Mouse (Mus musculus) adrenal gland, postnatal 25 days (tissue): ENCODE results near the gene Atxn2. TPM values are rescaled to one million over a fixed set of nuclear protein-coding genes. Genes with fewer than 3 reads are reported as not detected.
"Not testable (repeated sequence)": the region's sequence is repeated elsewhere in the genome, so short reads cannot be mapped to it uniquely, and the experiment has no call there.

ENCODE experiments used
- DNase-seq: peaks from one replicate; pipeline ENCODE4 v3.0.0; 2021; ENCODE audit warnings: mixed read lengths
- total RNA-seq: library from RNA; stranded (reverse); gene quantifications from 2 replicates; pipeline ENCODE4 v1.2.3, GENCODE M21; 2021

Atxn2 gene
- total RNA-seq, 1 experiment from 2014 or later = 172 TPM

GRCm38 (mm10) chr5:121835949-121836691 is 125.0 kb downstream of the Atxn2 start:
- DNase-seq = no peak

- peak; percentile 90 for DNase-seq
Measured at GRCm38 (mm10) chr5:121836692-121837415, 125.7 kb downstream of the Atxn2 start.

GRCm38 (mm10) chr5:121837441-121838340 is 126.6 kb downstream of the Atxn2 start, which contains the start of gene Sh2b3:
Gene Sh2b3, minus strand, starts transcription at chr5:121837646.
- DNase-seq = no peak

DNA sequence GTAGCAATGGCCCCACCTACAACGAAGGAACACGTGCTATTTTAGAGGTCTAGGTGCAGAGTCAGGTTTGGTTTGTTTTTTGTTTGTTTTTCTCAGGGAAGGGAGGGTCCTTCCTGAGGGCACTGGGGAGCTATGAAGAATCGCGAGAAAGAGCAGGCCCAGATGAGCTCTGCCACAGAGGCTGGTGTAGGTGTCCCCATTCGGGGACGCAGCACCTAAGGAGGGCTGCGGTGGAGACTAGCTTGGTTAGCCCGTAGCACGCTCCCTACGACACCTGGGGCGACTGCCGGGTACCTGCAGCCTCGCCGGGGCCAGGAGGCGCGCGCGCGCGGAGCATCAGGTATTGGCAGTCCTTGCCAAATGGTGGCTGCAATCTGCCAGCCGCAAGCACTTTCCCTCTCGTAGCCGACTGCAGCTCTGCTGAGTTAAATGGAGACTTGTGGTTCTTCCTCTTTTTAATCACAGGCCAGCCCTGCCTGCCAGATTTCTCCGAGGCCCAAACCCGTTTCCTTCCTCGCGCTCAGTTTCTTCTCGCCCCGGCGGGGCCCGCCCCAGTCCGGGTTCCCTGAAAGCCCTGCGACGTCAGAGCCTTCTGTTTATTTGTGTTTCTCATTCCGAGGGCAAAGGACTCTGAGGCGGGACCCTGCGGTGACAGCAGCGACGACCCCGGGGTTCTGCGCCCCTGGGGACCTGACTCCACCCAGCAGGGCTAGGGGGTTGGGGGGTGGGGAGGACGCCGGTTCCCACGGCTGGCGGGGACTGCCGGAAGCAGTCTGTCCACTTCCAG is 127.4 kb downstream of the Atxn2 start:
- DNase-seq = peak; percentile 37

- DNase-seq = no peak
Measured at GRCm38 (mm10) chr5:121839128-121839473, 128.0 kb downstream of the Atxn2 start.

DNA sequence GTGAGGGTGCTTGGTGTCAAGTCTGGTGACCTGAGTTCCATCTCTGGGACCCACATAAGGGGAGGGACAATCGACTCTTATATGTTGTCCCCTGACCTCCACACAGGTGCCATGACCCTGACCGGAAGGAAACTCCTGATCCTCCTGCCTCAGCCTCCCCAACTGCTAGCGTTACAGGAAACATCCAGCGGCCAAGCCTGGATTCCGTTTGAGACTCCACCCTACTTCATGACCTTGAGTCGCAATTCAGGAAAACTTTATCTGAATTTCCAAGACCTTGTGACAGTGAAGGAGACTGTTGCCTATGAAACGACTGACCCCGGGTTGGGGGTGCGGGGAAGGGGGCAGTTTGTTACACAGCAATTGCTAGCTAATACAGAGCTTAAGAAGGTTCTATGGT is 130.4 kb downstream of the Atxn2 start:
- DNase-seq = no peak

DNA sequence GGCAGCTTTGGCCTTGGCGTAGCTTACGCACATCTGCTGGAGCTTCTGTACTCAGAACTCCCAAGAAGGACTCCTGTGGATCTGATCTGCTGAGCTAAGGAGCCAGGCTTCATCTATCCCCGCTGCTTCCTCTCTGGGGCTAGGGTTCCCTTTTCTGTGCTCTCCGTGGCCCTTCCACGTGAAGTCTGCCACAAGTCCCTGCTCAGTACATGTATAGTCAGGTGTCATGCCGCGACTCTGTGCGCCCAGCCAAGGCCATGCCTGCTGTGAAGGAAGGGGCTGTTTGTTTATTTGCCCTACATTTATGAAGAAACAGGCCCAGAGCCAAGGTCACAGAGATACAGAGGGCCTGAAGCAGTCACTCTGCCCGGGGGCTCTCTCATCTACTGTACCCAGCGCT is 130.8 kb downstream of the Atxn2 start:
- no peak for DNase-seq

- peak; percentile 88 for DNase-seq
Measured at GRCm38 (mm10) chr5:121842665-121843118, 131.6 kb downstream of the Atxn2 start.

DNA sequence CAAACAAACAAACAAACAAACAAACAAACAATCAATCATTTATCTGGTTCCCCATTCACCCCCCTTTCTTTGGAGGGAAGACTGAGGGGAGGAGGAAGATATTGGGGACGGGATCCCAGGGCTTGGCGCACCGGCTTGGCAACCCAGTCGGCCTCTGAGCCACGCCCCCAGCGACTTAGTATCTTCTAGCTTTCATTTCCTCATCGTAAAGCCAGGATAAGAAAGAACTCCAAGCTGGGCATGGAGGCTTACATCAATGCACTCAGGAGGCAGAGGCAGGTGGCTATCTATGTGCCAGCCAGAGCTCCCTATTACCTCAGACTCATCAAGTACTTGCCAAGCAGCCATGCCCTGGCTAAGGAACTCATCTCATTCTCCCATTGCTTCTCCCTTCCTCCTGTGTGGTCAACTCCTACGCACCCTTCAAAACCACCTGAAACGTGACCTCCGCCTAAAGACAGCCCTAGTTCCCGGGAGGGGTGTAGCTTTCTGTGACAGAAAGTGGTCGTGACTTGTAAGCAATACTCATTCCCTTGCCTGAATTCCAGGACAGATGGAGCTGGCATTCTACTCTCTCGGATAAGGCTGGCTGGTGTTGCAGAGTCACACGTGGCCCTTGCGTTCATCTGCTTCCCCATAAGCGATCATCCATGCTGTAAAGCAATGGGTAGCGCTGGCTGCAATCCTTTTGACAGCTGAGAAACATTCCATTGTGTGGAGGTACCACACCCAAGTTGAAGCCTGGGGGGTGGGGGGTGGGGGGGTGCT is 132.2 kb downstream of the Atxn2 start:
- DNase-seq = no peak

GRCm38 (mm10) chr5:121845361-121845760 is 134.2 kb downstream of the Atxn2 start:
- no peak for DNase-seq

DNA sequence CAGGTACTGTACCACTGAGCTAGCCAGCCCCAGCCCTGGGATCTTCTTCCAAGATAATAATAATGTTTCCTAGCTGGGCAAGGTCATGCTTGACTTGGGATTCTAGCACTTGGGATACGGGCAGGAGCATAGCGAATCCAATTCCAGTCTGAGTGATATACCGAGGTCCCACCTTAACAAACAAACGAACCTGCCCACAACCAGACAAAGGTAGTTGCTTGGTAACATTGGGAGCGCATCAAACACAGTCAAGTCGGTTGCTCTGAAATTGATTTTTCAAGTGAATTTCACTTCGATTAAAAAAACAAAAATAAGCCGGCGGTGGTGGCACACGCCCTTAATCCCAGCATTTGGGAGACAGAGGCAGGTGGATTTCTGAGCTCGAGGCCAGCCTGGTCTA is 135.2 kb downstream of the Atxn2 start:
- no peak for DNase-seq

- DNase-seq = not testable (repeated sequence)
Measured at GRCm38 (mm10) chr5:121847269-121847668, 136.1 kb downstream of the Atxn2 start.

- DNase-seq = no peak
Measured at GRCm38 (mm10) chr5:121848035-121848519, 136.9 kb downstream of the Atxn2 start.

- peak; percentile 95 for DNase-seq
Measured at GRCm38 (mm10) chr5:121848743-121849142, 137.6 kb downstream of the Atxn2 start, which contains the start of gene Pheta1. Gene Pheta1, plus strand, starts transcription at chr5:121848984.

- no peak for DNase-seq
Measured at GRCm38 (mm10) chr5:121849478-121850349, 138.6 kb downstream of the Atxn2 start.

GRCm38 (mm10) chr5:121853368-121854051 is 142.4 kb downstream of the Atxn2 start:
- no peak for DNase-seq

GRCm38 (mm10) chr5:121854768-121855167 is 143.6 kb downstream of the Atxn2 start:
- no peak for DNase-seq

GRCm38 (mm10) chr5:121856740-121857139 is 145.6 kb downstream of the Atxn2 start:
- DNase-seq = no peak

GRCm38 (mm10) chr5:121858427-121858826 is 147.3 kb downstream of the Atxn2 start:
- DNase-seq = no peak
